Mouse (Mus musculus) MEL (cell line): ENCODE results near the gene Fut2.

Experiments used
- CTCF ChIP-seq, 3 experiments: IDR thresholded peaks in 2 of 3; conservative IDR thresholded peaks in 1 of 3; 2 replicates each; pipeline ENCODE4 v1.5.1; 2011 to 2012; ENCODE audit warnings: low read length in 3 of 3, low read depth in 2 of 3, mild to moderate bottlenecking in 2 of 3, improper control_type of control experiment in 1 of 3, inconsistent platforms in 1 of 3, mixed read lengths in 1 of 3, moderate library complexity in 1 of 3; ENCODE audit not compliant: control insufficient read depth in 1 of 3, insufficient read depth in 1 of 3, poor library complexity in 1 of 3, severe bottlenecking in 1 of 3
- EP300 ChIP-seq, 2 experiments: IDR thresholded peaks; 2 replicates each; pipeline ENCODE4 v1.6.1; 2011; ENCODE audit warnings: improper control_type of control experiment in 2 of 2, low read length in 2 of 2, low read depth in 1 of 2, mild to moderate bottlenecking in 1 of 2
- GABPA ChIP-seq: IDR thresholded peaks from 2 replicates; pipeline ENCODE4 v1.6.1; 2012; ENCODE audit warnings: low read depth, mild to moderate bottlenecking, inconsistent platforms, low read length, improper control_type of control experiment, moderate library complexity
- KAT2A ChIP-seq: conservative IDR thresholded peaks from 2 replicates; pipeline ENCODE4 v1.6.1; 2012; ENCODE audit warnings: low read depth, low read length, improper control_type of control experiment, inconsistent platforms
- MAZ ChIP-seq: IDR thresholded peaks from 2 replicates; pipeline ENCODE4 v1.6.1; 2012; ENCODE audit warnings: low read depth, mild to moderate bottlenecking, inconsistent platforms, low read length, improper control_type of control experiment
- MYC ChIP-seq: IDR thresholded peaks from 2 replicates; pipeline ENCODE4 v1.6.1; 2011; ENCODE audit warnings: low read depth, mild to moderate bottlenecking, low read length, improper control_type of control experiment, moderate library complexity
- POLR2A ChIP-seq, 2 experiments: IDR thresholded peaks; 2 replicates each; pipeline ENCODE4 v1.6.1; 2011 to 2012; ENCODE audit warnings: low read length in 2 of 2, mild to moderate bottlenecking in 2 of 2, control low read depth in 1 of 2, improper control_type of control experiment in 1 of 2, low read depth in 1 of 2, moderate library complexity in 1 of 2; ENCODE audit not compliant: control insufficient read depth in 1 of 2, insufficient read depth in 1 of 2, poor library complexity in 1 of 2
- RAD21 ChIP-seq: IDR thresholded peaks from 2 replicates; pipeline ENCODE4 v1.6.1; 2011; ENCODE audit warnings: mild to moderate bottlenecking, low read depth, low read length, improper control_type of control experiment

GRCm38 (mm10) chr7:45705873-45706281 is 39.7 kb upstream of the Fut2 start:
- TF ChIP-seq POLR2A (IDR thresholded peaks at IDR 0.05; ENCODE audit: control insufficient read depth in 1 of 2, insufficient read depth in 1 of 2, low read depth in 1 of 2, low read length in 2 of 2, poor library complexity in 1 of 2) (no peak; a peak in 1 of 4 replicates), MYC (0 out of 2 replicates have a peak, but pooled peaks have one; percentile 21), CTCF (IDR thresholded peaks at IDR 0.05 in 2 of 3, conservative IDR thresholded peaks at IDR 0.05 in 1 of 3; ENCODE audit: control insufficient read depth in 1 of 3, insufficient read depth in 1 of 3, low read depth in 2 of 3, low read length in 3 of 3, poor library complexity in 1 of 3, severe bottlenecking in 1 of 3) (no peak), EP300 (IDR thresholded peaks at IDR 0.05; ENCODE audit: low read depth in 1 of 2, low read length in 2 of 2) (0 out of 4 replicates have a peak, but pooled peaks of 1 of the 2 experiments have one; percentile 10), MAZ (no peak; the same call in none of the 2 replicates), GABPA (no peak), KAT2A (no peak), RAD21 (no peak)
